Mouse (Mus musculus) hindbrain, embryonic 16.5 days (tissue): ENCODE measurements at regions not wholly inside any gene's neighbourhood (a gene's known extent, or its start where the extent isn't known, plus 50 kb on each side); places are given as distances from the start of the nearest gene placed in this dataset.

Source experiments
- ATAC-seq: fragments of 200-750 bp; cut with Nextera tagmentation; 2 replicates; pipeline ENCODE4 v1.8.0; 2017; ENCODE audit warnings: moderate TSS enrichment, moderate library complexity
- H3K27ac ChIP-seq: fragments of 300-500 bp; sonication (generic); 2 replicates; pipeline ENCODE4 v1.5.1; 2014; ENCODE audit warnings: low read depth, mild to moderate bottlenecking, control low read depth, low read length, moderate library complexity
- H3K27me3 ChIP-seq: fragments of 300-500 bp; sonication (generic); replicated peaks from 2 replicates; pipeline ENCODE4 v1.6.1; 2014; ENCODE audit warnings: low read length; ENCODE audit not compliant: control insufficient read depth, insufficient read depth
- H3K36me3 ChIP-seq: fragments of 300-500 bp; sonication (generic); 2 replicates; pipeline ENCODE4 v1.6.1; 2014; ENCODE audit warnings: mild to moderate bottlenecking, low read length, moderate library complexity, mixed read lengths; ENCODE audit not compliant: control insufficient read depth, insufficient read depth
- H3K4me1 ChIP-seq: fragments of 300-500 bp; sonication (generic); 2 replicates; pipeline ENCODE4 v1.6.1; 2014; ENCODE audit warnings: low read depth, low read length; ENCODE audit not compliant: control insufficient read depth, insufficient read depth
- H3K4me2 ChIP-seq: fragments of 300-500 bp; sonication (generic); 2 replicates; pipeline ENCODE4 v1.6.1; 2014; ENCODE audit warnings: mild to moderate bottlenecking, low read length, control low read depth, moderate library complexity
- H3K4me3 ChIP-seq: fragments of 300-500 bp; sonication (generic); 2 replicates; pipeline ENCODE4 v1.5.1; 2014; ENCODE audit warnings: mild to moderate bottlenecking, low read length, control low read depth, moderate library complexity
- H3K9ac ChIP-seq: fragments of 300-500 bp; sonication (generic); 2 replicates; pipeline ENCODE4 v1.6.1; 2014; ENCODE audit warnings: low read depth, mild to moderate bottlenecking, control low read depth, low read length, moderate library complexity
- H3K9me3 ChIP-seq: fragments of 300-500 bp; sonication (generic); 2 replicates; pipeline ENCODE4 v1.6.1; 2014; ENCODE audit warnings: mild to moderate bottlenecking, low read length, moderate library complexity; ENCODE audit not compliant: control insufficient read depth
- WGBS: fragments of 180-500 bp; shearing (Covaris S2); extraction: QIAGEN DNeasy Blood & Tissue Kit; methylation state at CpG from one replicate; pipeline ENCODE4 v1.1.7; 2014; 5-methylcytosine and 5-hydroxymethylcytosine counted together

DNA sequence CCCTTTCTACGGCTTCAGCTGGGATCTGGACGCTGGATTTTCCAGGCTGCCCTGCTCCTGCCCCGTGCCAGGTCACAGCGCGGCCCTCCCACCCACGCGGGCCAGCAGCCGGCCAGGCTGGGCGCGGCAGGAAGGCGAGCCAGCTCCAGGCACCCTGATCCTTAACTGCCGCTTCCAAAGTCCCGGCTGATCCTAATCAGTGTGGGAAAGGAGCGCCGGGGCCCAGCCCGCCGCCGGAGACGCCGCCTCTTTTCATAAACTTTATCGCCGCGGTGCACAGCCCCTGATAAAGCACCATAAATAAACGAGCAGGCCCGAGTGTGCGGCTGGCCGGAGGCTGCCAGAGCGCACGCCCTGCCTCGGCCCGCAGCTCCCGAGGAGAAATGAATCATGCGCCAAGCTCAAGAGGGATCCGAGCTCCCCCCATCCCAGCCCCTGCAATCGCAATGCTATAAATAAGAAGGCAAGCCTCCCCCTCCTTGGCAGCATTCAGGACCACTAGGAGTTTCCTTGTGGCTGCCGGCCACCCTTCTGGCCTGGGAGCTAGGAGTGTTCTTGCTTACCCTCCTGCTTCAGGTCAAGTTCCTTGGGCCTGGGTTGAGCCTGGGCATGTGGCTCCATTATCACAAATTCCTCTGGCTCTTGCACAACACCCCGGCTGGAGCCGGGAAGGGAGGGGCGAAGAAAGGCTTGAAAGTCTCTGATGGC, 118.1 kb upstream of the Hes1 start:
- peak overlapping the region; percentile 49 for H3K27ac ChIP-seq
- 3% methylated on average over 39 of the region's 39 CpGs for WGBS
- H3K4me2 ChIP-seq = peak overlapping the region; percentile 81
- peak; percentile 77 for ATAC-seq
- peak overlapping the region; percentile 42 for H3K4me3 ChIP-seq
- no peaks in the 10 kb centered on the region for H3K9me3 ChIP-seq
- H3K27me3 ChIP-seq = peaks cover 3% of the 10 kb centered on the region
- no peaks in the 10 kb centered on the region for H3K36me3 ChIP-seq
- peak overlapping the region; percentile 56 for H3K9ac ChIP-seq
- peaks cover 13% of the 10 kb centered on the region for H3K4me1 ChIP-seq

DNA sequence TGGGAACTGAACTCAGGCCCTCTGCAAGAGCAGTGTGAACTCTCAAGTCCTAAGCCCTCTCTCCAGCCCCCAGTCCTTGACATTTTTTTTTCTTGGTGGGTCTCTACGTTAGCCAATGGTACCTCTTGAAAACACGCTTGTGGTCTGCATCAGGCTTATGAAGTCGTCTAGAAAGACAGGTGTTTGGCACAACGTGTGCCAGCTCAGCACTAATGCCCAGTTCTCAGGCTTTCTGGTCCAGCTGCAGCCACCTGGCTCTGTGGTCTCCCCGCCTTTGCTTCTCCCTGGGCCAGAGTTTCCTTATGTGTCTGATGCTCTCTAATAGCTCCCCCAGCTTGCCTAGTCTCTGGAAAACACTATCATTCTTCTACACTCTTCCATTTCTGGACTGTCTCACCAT, 117.2 kb upstream of the Hes1 start:
- no peak overlapping the region for H3K9ac ChIP-seq
- no peak for ATAC-seq
- peaks cover 13% of the 10 kb centered on the region for H3K4me1 ChIP-seq
- no peaks in the 10 kb centered on the region for H3K36me3 ChIP-seq
- peaks cover 3% of the 10 kb centered on the region for H3K27me3 ChIP-seq
- no peak overlapping the region for H3K4me3 ChIP-seq
- no peak overlapping the region for H3K27ac ChIP-seq
- no peaks in the 10 kb centered on the region for H3K9me3 ChIP-seq
- H3K4me2 ChIP-seq = no peak overlapping the region
- 72% methylated on average over 5 of the region's 5 CpGs for WGBS

DNA sequence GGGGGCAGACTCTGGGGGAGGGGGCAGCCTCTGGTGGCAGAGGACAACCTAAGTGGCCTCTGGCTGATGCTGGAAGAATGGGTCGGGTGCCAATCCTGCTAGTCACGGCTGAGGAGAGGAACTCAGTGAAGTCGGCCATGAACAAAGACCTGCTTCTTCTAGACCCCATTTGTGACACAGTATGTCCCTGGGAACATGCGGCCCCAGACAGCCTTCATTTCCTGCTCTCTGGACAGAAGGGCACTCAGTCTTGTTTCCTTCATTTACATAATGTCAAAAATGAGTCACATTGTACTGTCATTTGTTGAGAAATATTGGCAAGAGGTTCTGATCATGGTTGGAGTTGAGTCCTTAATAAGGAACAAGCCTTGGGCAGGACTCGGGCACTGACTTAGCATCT, 116.5 kb upstream of the Hes1 start:
- no peaks in the 10 kb centered on the region for H3K36me3 ChIP-seq
- H3K9me3 ChIP-seq = no peaks in the 10 kb centered on the region
- ATAC-seq = peak; percentile 46; the same call in 1 of the 2 replicates
- no peak overlapping the region for H3K4me3 ChIP-seq
- peaks cover 13% of the 10 kb centered on the region for H3K4me1 ChIP-seq
- no peak overlapping the region for H3K4me2 ChIP-seq
- peaks cover 3% of the 10 kb centered on the region for H3K27me3 ChIP-seq
- no peak overlapping the region for H3K9ac ChIP-seq
- WGBS = 59% methylated on average over 5 of the region's 5 CpGs
- no peak overlapping the region for H3K27ac ChIP-seq

DNA sequence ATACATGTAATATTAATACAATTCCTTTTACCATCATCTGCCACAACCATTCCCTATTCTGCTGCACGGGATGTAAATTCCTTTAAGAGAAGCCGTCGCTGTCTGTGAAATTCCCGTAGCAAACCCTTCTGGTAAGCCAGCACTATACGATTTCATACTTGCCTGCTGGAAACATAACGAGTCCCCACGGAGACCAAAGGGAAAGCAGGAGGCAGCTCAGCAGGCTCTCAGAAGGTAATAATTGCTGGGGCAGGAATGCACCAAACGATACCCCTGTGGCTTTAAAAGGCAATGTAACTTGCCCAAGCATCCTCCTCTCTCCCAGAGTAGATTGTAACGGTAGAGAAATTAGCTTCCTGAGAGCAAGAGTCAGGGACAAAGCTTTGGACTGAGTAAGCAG, 114.0 kb upstream of the Hes1 start:
- H3K4me1 ChIP-seq = peaks cover 13% of the 10 kb centered on the region
- H3K27me3 ChIP-seq = peaks cover 3% of the 10 kb centered on the region; the same call in 1 of the 2 replicates
- no peak overlapping the region for H3K27ac ChIP-seq
- no peaks in the 10 kb centered on the region for H3K9me3 ChIP-seq
- H3K4me2 ChIP-seq = peak overlapping the region; percentile 13; the same call in 1 of the 2 replicates
- no peak for ATAC-seq
- no peak overlapping the region for H3K4me3 ChIP-seq
- H3K9ac ChIP-seq = no peak overlapping the region
- H3K36me3 ChIP-seq = no peaks in the 10 kb centered on the region
- 19% methylated on average over 9 of the region's 9 CpGs for WGBS

DNA sequence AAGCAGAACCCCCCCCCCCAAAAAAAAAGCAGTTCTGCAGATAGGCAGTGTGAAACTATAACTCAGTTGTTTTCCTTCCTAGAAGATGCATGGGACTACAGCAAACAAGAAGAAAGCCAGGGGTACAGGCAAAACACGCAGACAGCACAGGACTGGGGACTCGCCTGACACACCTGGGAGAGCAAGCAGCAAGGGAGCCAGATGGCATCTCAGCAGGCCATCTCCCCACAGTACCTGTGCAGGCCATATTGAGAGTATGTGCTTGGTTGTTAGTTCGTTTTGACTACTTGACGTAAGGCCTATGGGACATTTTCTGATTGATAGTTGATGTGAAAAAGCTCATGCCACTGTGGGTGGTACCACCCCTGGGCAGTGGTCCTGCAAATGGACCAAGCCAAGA, 113.4 kb upstream of the Hes1 start:
- Histone ChIP-seq H3K9ac (no peak overlapping the region), H3K27me3 (peaks cover 3% of the 10 kb centered on the region; the same call in 1 of the 2 replicates), H3K9me3 (no peaks in the 10 kb centered on the region), H3K27ac (no peak overlapping the region), H3K36me3 (no peaks in the 10 kb centered on the region), H3K4me2 (no peak overlapping the region), H3K4me1 (peaks cover 11% of the 10 kb centered on the region), H3K4me3 (no peak overlapping the region)
- 80% methylated on average over 4 of the region's 4 CpGs for WGBS
- ATAC-seq = no peak

DNA sequence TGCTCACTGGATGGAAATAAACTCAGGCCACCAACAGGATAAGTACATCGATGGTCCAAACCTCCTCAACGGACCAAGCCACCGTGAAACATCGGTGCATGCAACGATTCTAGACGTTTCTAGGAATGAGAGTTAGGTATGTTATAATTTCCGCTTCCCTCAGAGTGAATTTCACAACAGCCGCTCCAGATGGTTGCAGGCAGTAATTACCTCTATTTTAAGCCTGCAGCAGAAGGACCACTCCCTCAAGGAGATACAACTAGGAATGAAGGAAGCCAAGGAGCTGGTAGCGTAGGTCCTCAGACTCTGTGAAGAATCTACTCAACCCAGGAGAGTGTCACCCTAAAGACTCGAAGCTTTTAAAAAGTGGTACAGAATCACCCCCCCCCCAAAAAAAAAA, 109.5 kb upstream of the Hes1 start:
- Histone ChIP-seq H3K36me3 (no peaks in the 10 kb centered on the region), H3K4me3 (no peak overlapping the region), H3K27ac (no peak overlapping the region), H3K9me3 (no peaks in the 10 kb centered on the region), H3K27me3 (no peaks in the 10 kb centered on the region), H3K9ac (no peak overlapping the region), H3K4me2 (no peak overlapping the region), H3K4me1 (peaks cover 5% of the 10 kb centered on the region)
- 89% methylated on average over 10 of the region's 10 CpGs for WGBS
- no peak for ATAC-seq

DNA sequence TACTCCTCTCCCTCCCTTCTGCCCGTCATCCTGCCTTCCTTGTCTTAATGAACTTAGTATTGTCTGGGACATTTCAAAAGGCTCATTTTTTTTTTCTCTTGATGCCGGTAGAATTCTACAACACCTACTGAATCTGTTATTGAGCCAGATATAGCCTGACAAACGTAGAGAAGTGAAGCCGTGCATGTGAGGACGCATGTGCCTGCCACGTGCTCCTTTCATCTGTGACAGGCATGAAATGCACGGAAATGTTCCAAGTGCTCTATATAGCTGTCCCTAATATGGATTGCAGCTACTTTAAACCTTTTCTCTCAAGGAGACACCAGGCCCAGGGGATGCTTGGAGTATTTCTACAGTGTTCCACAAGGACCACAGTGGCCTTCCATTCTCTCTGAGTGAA, 107.3 kb upstream of the Hes1 start:
- no peak for ATAC-seq

DNA sequence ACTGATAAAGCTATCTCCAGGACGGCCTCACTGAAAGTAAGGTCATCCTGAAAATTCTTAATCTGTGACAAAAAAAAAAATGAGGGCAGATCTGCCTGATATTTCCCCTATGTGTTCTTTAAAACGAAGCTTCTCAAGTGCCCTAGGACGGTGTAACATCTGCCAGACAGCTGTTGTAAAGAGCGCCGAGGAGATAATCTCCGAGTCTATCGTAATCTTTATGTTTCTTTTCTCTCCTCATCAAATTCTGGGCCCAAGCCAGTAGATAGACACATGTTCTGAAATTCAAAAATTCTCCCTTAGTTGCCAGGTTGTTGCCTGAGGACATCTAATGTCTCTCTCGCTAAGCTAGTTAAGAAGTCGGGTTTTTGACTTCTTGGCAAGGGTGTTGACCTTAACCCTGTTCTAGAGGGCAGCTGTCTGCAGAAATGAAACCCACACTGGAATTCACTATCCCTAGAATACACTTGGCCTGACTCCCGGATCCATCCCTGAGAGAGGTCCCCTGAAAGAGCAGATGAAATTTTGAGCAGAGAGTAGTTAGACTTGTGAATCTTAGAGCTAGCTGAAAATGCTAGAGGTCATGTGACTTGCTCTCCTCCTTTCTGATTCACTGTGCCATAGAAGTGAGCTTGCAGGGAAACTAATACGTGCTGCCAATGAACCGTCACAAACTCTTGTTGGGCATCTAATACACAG, 104.1 kb upstream of the Hes1 start:
- Histone ChIP-seq H3K36me3 (no peaks in the 10 kb centered on the region), H3K9me3 (no peaks in the 10 kb centered on the region), H3K4me3 (no peak overlapping the region), H3K9ac (no peak overlapping the region), H3K4me2 (no peak overlapping the region), H3K27ac (no peak overlapping the region), H3K4me1 (no peaks in the 10 kb centered on the region), H3K27me3 (no peaks in the 10 kb centered on the region)
- 72% methylated on average over 12 of the region's 12 CpGs for WGBS
- ATAC-seq = no peak

More for the DNA sequence above, 107.3 kb upstream of the Hes1 start:
- H3K27me3 ChIP-seq = no peaks in the 10 kb centered on the region
- H3K36me3 ChIP-seq = no peaks in the 10 kb centered on the region
- H3K9ac ChIP-seq = no peak overlapping the region
- H3K4me1 ChIP-seq = no peaks in the 10 kb centered on the region
- WGBS = 43% methylated on average over 7 of the region's 7 CpGs
- H3K4me3 ChIP-seq = no peak overlapping the region
- H3K4me2 ChIP-seq = no peak overlapping the region
- no peak overlapping the region for H3K27ac ChIP-seq
- no peaks in the 10 kb centered on the region for H3K9me3 ChIP-seq

DNA sequence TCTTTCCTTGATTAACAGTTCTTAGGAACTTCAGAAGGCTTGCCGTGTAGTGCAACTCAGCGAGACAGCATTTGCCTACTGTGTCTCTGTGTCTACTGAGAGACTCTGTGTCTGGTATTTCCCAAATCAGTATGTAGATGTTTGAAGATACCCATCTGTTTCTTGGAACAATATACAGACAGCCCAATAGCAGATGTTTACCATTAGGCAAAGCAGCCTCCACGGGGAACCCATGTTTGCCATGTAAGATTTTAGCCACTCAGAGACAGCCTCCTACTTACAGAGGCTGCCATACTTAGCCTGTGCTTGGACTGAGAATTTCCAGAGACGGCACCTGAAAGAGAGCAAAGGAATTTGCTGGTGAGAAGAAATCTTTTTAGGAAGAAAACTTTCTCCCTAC, 100.9 kb upstream of the Hes1 start:
- no peaks in the 10 kb centered on the region for H3K36me3 ChIP-seq
- no peak overlapping the region for H3K9ac ChIP-seq
- H3K27ac ChIP-seq = no peak overlapping the region
- no peaks in the 10 kb centered on the region for H3K9me3 ChIP-seq
- WGBS = 85% methylated on average over 4 of the region's 4 CpGs
- H3K27me3 ChIP-seq = no peaks in the 10 kb centered on the region
- H3K4me1 ChIP-seq = no peaks in the 10 kb centered on the region
- no peak overlapping the region for H3K4me2 ChIP-seq
- no peak overlapping the region for H3K4me3 ChIP-seq
- ATAC-seq = no peak
